15 mouse cellular contexts compared by ENCODE assay signal in the genomic region with DNA sequence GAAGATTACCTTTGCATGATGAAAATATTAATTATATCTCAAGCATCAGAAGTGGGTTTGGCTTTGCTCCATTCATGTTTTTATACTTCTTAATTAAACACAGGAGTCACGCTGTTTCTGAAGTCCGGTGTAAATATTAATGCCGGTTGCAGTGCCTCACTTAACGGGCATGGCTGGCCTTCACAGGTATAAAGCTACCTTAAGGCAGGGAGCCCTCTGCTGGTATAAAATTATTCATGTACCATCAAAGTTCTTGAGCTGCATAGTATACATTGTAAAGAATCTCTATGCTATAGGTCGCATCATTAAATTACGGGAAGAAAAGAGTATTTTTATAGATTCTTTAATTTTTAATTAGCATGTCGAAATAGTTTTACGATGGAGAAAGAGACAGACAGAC.
DNase-seq lines count a peak whose midpoint lies in the region; ATAC-seq and TF ChIP-seq lines count a peak whose summit lies in the region.
"Had no signal": no experiment of that assay in that cellular context is flagged by ENCODE, and none has a peak within 500 bp of the region (broad histone marks: within the 10 kb centered on the region; RNA-seq: fewer than 3 reads in every experiment).

No protein-coding gene starts in this region.

- no peak overlapping the region for H3K9ac ChIP-seq in midbrain, embryonic 15.5 days
- H3K9ac ChIP-seq: embryonic facial prominence, embryonic 12.5 days; lung, embryonic 15.5 days had no signal

- no peaks in the 10 kb centered on the region for H3K36me3 ChIP-seq in midbrain, embryonic 15.5 days (replicated peaks)
- H3K36me3 ChIP-seq: embryonic facial prominence, embryonic 12.5 days; lung, embryonic 15.5 days had no signal

- no peaks in the 10 kb centered on the region for H3K9me3 ChIP-seq in midbrain, embryonic 15.5 days
- H3K9me3 ChIP-seq: embryonic facial prominence, embryonic 12.5 days; lung, embryonic 15.5 days; megakaryocyte, embryonic 14.5 days had no signal

- no peaks in the 10 kb centered on the region for H3K27me3 ChIP-seq in midbrain, embryonic 15.5 days (replicated peaks)
- H3K27me3 ChIP-seq: embryonic facial prominence, embryonic 12.5 days; lung, embryonic 15.5 days; megakaryocyte, embryonic 14.5 days had no signal

- no peak overlapping the region for H3K27ac ChIP-seq in left cerebral cortex, adult 2 months
- H3K27ac ChIP-seq in midbrain, embryonic 15.5 days = no peak overlapping the region
- H3K27ac ChIP-seq: embryonic facial prominence, embryonic 12.5 days; lung, embryonic 15.5 days had no signal

- intact Hi-C loops in left cerebral cortex, adult 2 months (cut with DNase I) = loop anchor here (5.0 kb wide), 1 partner anchor 870 kb away; no protein-coding TSS in a partner anchor
- intact Hi-C loops in left cerebral cortex, postnatal 36 days (cut with DNase I) = no loop called here

- WGBS in midbrain, embryonic 15.5 days = 66% methylated on average over 8 of the region's 8 CpGs

- peak; percentile 83; the same call in 1 of the 2 replicates for ATAC-seq in midbrain, embryonic 15.5 days (replicated peaks)

- no peak overlapping the region for H3K4me2 ChIP-seq in midbrain, embryonic 15.5 days
- H3K4me2 ChIP-seq: embryonic facial prominence, embryonic 12.5 days; lung, embryonic 15.5 days had no signal

- DNase-seq in embryo, embryonic 11 days = peak; percentile 51
- no peak for DNase-seq in embryo, embryonic 9.5 days (ENCODE audit: extremely low spot score)
- no peak for DNase-seq in left cerebral cortex, adult 2 months (ENCODE audit: extremely low spot score in 1 of 2, low spot score in 2 of 2)
- no peak for DNase-seq in left cerebral cortex, postnatal 36 days (ENCODE audit: low spot score in 2 of 2)
- peak; percentile 39 for DNase-seq in brain, adult 2 months (ENCODE audit: low read depth, low spot score)
- no peak for DNase-seq in spleen, adult 18-20 months
- no peak for DNase-seq in ovary, postnatal 10 days (ENCODE audit: low spot score)
- DNase-seq: cerebellum, adult 8-10 months; heart, adult 11 months; kidney, adult 9 months; right cerebral cortex, postnatal 14 days had no signal

- peak; percentile 35 for TF ChIP-seq CTCF in left cerebral cortex, adult 2 months (IDR thresholded peaks at IDR 0.05)

- H3K4me1 ChIP-seq in midbrain, embryonic 15.5 days = no peaks in the 10 kb centered on the region
- H3K4me1 ChIP-seq: embryonic facial prominence, embryonic 12.5 days; lung, embryonic 15.5 days; megakaryocyte, embryonic 14.5 days had no signal

- no peak overlapping the region for H3K4me3 ChIP-seq in left cerebral cortex, adult 2 months
- no peak overlapping the region for H3K4me3 ChIP-seq in midbrain, embryonic 15.5 days
- H3K4me3 ChIP-seq: embryonic facial prominence, embryonic 12.5 days; lung, embryonic 15.5 days; megakaryocyte, embryonic 14.5 days had no signal

Comparison
In these comparisons a context has a peak if more than half of its experiments do, and no peak if none do; other contexts are left out.
1. DNase-seq: peak in embryo, embryonic 11 days (single experiment) and brain, adult 2 months (single experiment); none in embryo, embryonic 9.5 days (single experiment), left cerebral cortex, adult 2 months (0 of 2), left cerebral cortex, postnatal 36 days (0 of 2), spleen, adult 18-20 months (0 of 2) and ovary, postnatal 10 days (single experiment).